27 mouse cellular contexts compared by ENCODE assay signal in genomic region chr1:125575458-125576114, GRCm38 (mm10). TPM values are rescaled to one million over a fixed set of nuclear protein-coding genes. Genes with fewer than 3 reads are reported as not detected.
A peak's percentile ranks its signal among the peaks of the same experiment; 100 is the strongest.
DNase-seq lines count a peak whose midpoint lies in the region; ATAC-seq and TF ChIP-seq lines count a peak whose summit lies in the region.
"Had no signal": no experiment of that assay in that cellular context is flagged by ENCODE, and none has a peak within 500 bp of the region (broad histone marks: within the 10 kb centered on the region; RNA-seq: fewer than 3 reads in every experiment).

No protein-coding gene starts in this region.

- TF ChIP-seq POLR2A in MEL (IDR thresholded peaks at IDR 0.05; ENCODE audit: control insufficient read depth in 1 of 2, insufficient read depth in 1 of 2, low read depth in 1 of 2, low read length in 2 of 2, poor library complexity in 1 of 2): no peak

- no peak for TF ChIP-seq RAD21 in MEL (IDR thresholded peaks at IDR 0.05; ENCODE audit: low read depth, low read length)

- no peaks in the 10 kb centered on the region; a peak in 1 of 4 replicates for H3K36me3 ChIP-seq in MEL (ENCODE audit: control insufficient read depth in 1 of 2, insufficient read depth in 2 of 2, low read length in 2 of 2)
- H3K36me3 ChIP-seq in heart, embryonic 11.5 days (ENCODE audit: control insufficient read depth, insufficient read depth, low read length): peaks cover 11% of the 10 kb centered on the region
- peaks cover 82% of the 10 kb centered on the region for H3K36me3 ChIP-seq in heart, postnatal 0 days (replicated peaks; ENCODE audit: control insufficient read depth, insufficient read depth, low read length)

- H3K9ac ChIP-seq in MEL (ENCODE audit: control insufficient read depth, low read depth, low read length, poor library complexity, severe bottlenecking): no peak overlapping the region
- no peak overlapping the region for H3K9ac ChIP-seq in heart, embryonic 11.5 days (ENCODE audit: low read depth, low read length)
- H3K9ac ChIP-seq in heart, postnatal 0 days (replicated peaks; ENCODE audit: low read depth, low read length): peak overlapping the region; percentile 45; the same call in 1 of the 2 replicates
- H3K9ac ChIP-seq: embryonic facial prominence, embryonic 15.5 days; hindbrain, embryonic 12.5 days; kidney, embryonic 15.5 days; liver, embryonic 14.5 days; lung, embryonic 15.5 days; neural tube, embryonic 13.5 days had no signal

- no peak overlapping the region for H3K4me3 ChIP-seq in MEL (ENCODE audit: control insufficient read depth in 1 of 2, insufficient read depth in 1 of 2, low read depth in 2 of 2, low read length in 2 of 2)
- no peak overlapping the region for H3K4me3 ChIP-seq in heart, embryonic 11.5 days (ENCODE audit: low read depth, low read length)
- H3K4me3 ChIP-seq in heart, postnatal 0 days (ENCODE audit: low read depth, low read length): no peak overlapping the region
- H3K4me3 ChIP-seq: embryonic facial prominence, embryonic 15.5 days; hindbrain, embryonic 12.5 days; kidney, embryonic 15.5 days; lung, embryonic 15.5 days; myocyte; neural tube, embryonic 13.5 days had no signal

- peak; percentile 45; the same call in 1 of the 2 replicates for ATAC-seq in heart, embryonic 11.5 days (replicated peaks; ENCODE audit: insufficient number of reproducible peaks, low FRiP score, low TSS enrichment)
- peak; percentile 96 for ATAC-seq in heart, postnatal 0 days (ENCODE audit: insufficient read depth, low read depth)
- ATAC-seq: forebrain, embryonic 14.5 days; midbrain, embryonic 16.5 days; Patski had no signal

- H3K4me1 ChIP-seq in MEL (ENCODE audit: control insufficient read depth in 1 of 2, insufficient read depth in 2 of 2, low read length in 2 of 2): peaks cover 0 to 2% of the 10 kb centered on the region in 2 experiments; a peak in 1 of 4 replicates
- H3K4me1 ChIP-seq in heart, embryonic 11.5 days (ENCODE audit: control insufficient read depth, insufficient read depth, low read length): 0 out of 2 replicates have a peak, but pooled peaks cover 13% of the 10 kb centered on the region
- peaks cover 24% of the 10 kb centered on the region for H3K4me1 ChIP-seq in heart, postnatal 0 days (ENCODE audit: control insufficient read depth, insufficient read depth)
- H3K4me1 ChIP-seq: embryonic facial prominence, embryonic 15.5 days; hindbrain, embryonic 12.5 days; kidney, embryonic 15.5 days; lung, embryonic 15.5 days; neural tube, embryonic 13.5 days had no signal

- H3K9me3 ChIP-seq in MEL (replicated peaks; ENCODE audit: insufficient read depth, low read length): no peaks in the 10 kb centered on the region
- no peaks in the 10 kb centered on the region for H3K9me3 ChIP-seq in heart, embryonic 11.5 days (replicated peaks; ENCODE audit: control insufficient read depth, low read length)
- no peaks in the 10 kb centered on the region for H3K9me3 ChIP-seq in heart, postnatal 0 days (replicated peaks; ENCODE audit: control insufficient read depth, low read length)
- H3K9me3 ChIP-seq: embryonic facial prominence, embryonic 15.5 days; hindbrain, embryonic 12.5 days; kidney, embryonic 15.5 days; lung, embryonic 15.5 days; neural tube, embryonic 13.5 days had no signal

- no peak for TF ChIP-seq EP300 in MEL (IDR thresholded peaks at IDR 0.05; ENCODE audit: low read depth in 1 of 2, low read length in 2 of 2)
- TF ChIP-seq EP300 in heart, postnatal 0 days (IDR thresholded peaks at IDR 0.05; ENCODE audit: low read depth): peak; percentile 69

- H3K27me3 ChIP-seq in MEL (ENCODE audit: control insufficient read depth in 1 of 2, insufficient read depth in 2 of 2, low read length in 2 of 2): no peaks in the 10 kb centered on the region
- no peaks in the 10 kb centered on the region for H3K27me3 ChIP-seq in heart, embryonic 11.5 days (ENCODE audit: control insufficient read depth, insufficient read depth, low read length)
- no peaks in the 10 kb centered on the region for H3K27me3 ChIP-seq in heart, postnatal 0 days (ENCODE audit: control insufficient read depth, insufficient read depth, low read length)
- H3K27me3 ChIP-seq: embryonic facial prominence, embryonic 15.5 days; hindbrain, embryonic 12.5 days; kidney, embryonic 15.5 days; lung, embryonic 15.5 days; neural tube, embryonic 13.5 days; Patski had no signal

- H3K79me2 ChIP-seq in MEL (ENCODE audit: control insufficient read depth, insufficient read depth, low read length, poor library complexity): no peaks in the 10 kb centered on the region

- 48% methylated on average over 10 of the region's 10 CpGs for WGBS in heart, embryonic 11.5 days (ENCODE audit: insufficient replicate concordance)
- WGBS in heart, postnatal 0 days: 28% methylated on average over 10 of the region's 10 CpGs

- peak; percentile 48 for DNase-seq in gastrocnemius, adult 18-20 months (ENCODE audit: low spot score)
- no peak for DNase-seq in gastrocnemius, postnatal 4 days (ENCODE audit: low spot score in 2 of 2)
- DNase-seq in MEL (ENCODE audit: low read depth, low spot score): peak; percentile 8
- DNase-seq in heart, postnatal 0 days (ENCODE audit: low spot score): peak; percentile 91
- DNase-seq in lung, postnatal 14 days: no peak
- DNase-seq in B cell, adult 2 months: no peak
- DNase-seq in spleen, postnatal 36 days (ENCODE audit: low spot score in 2 of 2): no peak
- DNase-seq: adrenal gland, adult 8-10 months; cerebellum, adult 8-10 months; gastrocnemius, postnatal 36 days; kidney, adult 11 months; kidney, postnatal 36 days; layer of hippocampus, adult 9-11 months; lung, postnatal 4 days; thymus, adult 2 months; thymus, postnatal 4 days had no signal

- H3K4me2 ChIP-seq in heart, embryonic 11.5 days: no peak overlapping the region
- H3K4me2 ChIP-seq in heart, postnatal 0 days (ENCODE audit: low read depth, low read length): no peak overlapping the region
- H3K4me2 ChIP-seq: embryonic facial prominence, embryonic 15.5 days; hindbrain, embryonic 12.5 days; kidney, embryonic 15.5 days; lung, embryonic 15.5 days; neural tube, embryonic 13.5 days had no signal

- no peak overlapping the region for H3K27ac ChIP-seq in MEL (ENCODE audit: control insufficient read depth, low read depth, low read length)
- H3K27ac ChIP-seq in heart, embryonic 11.5 days (ENCODE audit: low read depth, low read length): peak overlapping the region; percentile 88
- H3K27ac ChIP-seq in heart, postnatal 0 days (ENCODE audit: low read depth): peak overlapping the region; percentile 99
- H3K27ac ChIP-seq: embryonic facial prominence, embryonic 15.5 days; hindbrain, embryonic 12.5 days; kidney, embryonic 15.5 days; liver, embryonic 14.5 days; lung, embryonic 15.5 days; neural tube, embryonic 13.5 days had no signal

- TF ChIP-seq CTCF in MEL (IDR thresholded peaks at IDR 0.05 in 2 of 3, conservative IDR thresholded peaks at IDR 0.05 in 1 of 3; ENCODE audit: control insufficient read depth in 1 of 3, insufficient read depth in 1 of 3, low read depth in 2 of 3, low read length in 3 of 3, poor library complexity in 1 of 3, severe bottlenecking in 1 of 3): no peak
- no peak for TF ChIP-seq CTCF in heart, postnatal 0 days (IDR thresholded peaks at IDR 0.05; ENCODE audit: low read depth)

TF ChIP-seq in MEL, 35 proteins besides CTCF, POLR2A, EP300 and RAD21:
- TF ChIP-seq GATA1 (IDR thresholded peaks at IDR 0.05; ENCODE audit: low read depth, low read length) (no peak), SMC3 (IDR thresholded peaks at IDR 0.05; ENCODE audit: low read depth, low read length) (no peak), BHLHE40 (IDR thresholded peaks at IDR 0.05; ENCODE audit: borderline replicate concordance, low read depth, low read length) (no peak), MAFK (IDR thresholded peaks at IDR 0.05; ENCODE audit: borderline replicate concordance, low read depth, low read length) (no peak), RCOR1 (IDR thresholded peaks at IDR 0.05; ENCODE audit: low read depth, low read length) (no peak), E2F4 (IDR thresholded peaks at IDR 0.05; ENCODE audit: borderline replicate concordance, low read depth, low read length) (no peak), MYB (IDR thresholded peaks at IDR 0.05; ENCODE audit: low read depth, low read length) (no peak)

RNA-seq across cellular contexts. Expression of gene Slc35f5, which starts 15.2 kb away (rescaled TPM):
- total RNA-seq in gastrocnemius, adult 18-20 months (2021): 10 to 100 TPM; 17.7 to 42.4 TPM
- 10 to 100 TPM; 34.9 to 36.6 TPM for total RNA-seq in gastrocnemius, postnatal 4 days (2021)
- total RNA-seq in MEL (2012; rRNA removed): 5.8 and 5.9 TPM in 2 replicates
- polyA plus RNA-seq in MEL (2012; ENCODE audit: insufficient read depth in 1 of 2, insufficient read length in 2 of 2, low read depth in 1 of 2, low replicate concordance in 2 of 2, missing spikeins in 1 of 2): 1 to 10 TPM in 1 of 2 experiments, not detected in 1; 7.0 TPM
- polyA plus RNA-seq in heart, embryonic 11.5 days (2014; fragmentation: Nextera tagmentation; extraction: Ambion mirVana): 40.7 and 49.3 TPM in 2 replicates
- total RNA-seq in heart, postnatal 0 days (2014; rRNA removed; ENCODE audit: low replicate concordance): 67.3 and 78.8 TPM in 2 replicates
- polyA plus RNA-seq in heart, postnatal 0 days (2015; fragmentation: Nextera tagmentation; extraction: Ambion mirVana): 80.8 and 99.2 TPM in 2 replicates

Comparison
In these comparisons a context has a peak if more than half of its experiments do, and no peak if none do; other contexts are left out.
1. DNase-seq: peak in gastrocnemius, adult 18-20 months (single experiment), MEL (single experiment) and heart, postnatal 0 days (single experiment); none in gastrocnemius, postnatal 4 days (0 of 2), lung, postnatal 14 days (single experiment), B cell, adult 2 months (0 of 2) and spleen, postnatal 36 days (0 of 2).